In the genomic region with DNA sequence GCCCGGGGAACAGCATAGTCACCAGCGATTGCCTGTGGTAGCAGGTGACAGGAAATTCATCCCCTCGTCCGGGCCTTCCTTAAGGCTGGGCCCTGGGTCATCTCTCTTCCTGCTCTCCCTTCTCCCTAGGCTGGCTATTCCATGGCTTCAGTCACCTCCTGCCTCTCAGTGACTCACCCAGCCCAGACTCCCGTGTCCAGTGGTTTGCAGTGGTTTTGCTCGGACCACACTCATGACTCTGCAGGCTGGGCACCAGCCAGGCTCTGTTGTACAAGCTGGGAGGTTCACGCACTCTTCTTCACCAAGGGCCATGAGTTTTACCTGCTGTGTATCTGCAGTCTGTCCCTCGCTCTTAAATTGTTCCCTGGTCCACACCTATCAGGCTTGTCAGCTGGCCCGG, we compare ENCODE assay signal across 21 mouse cellular contexts.
"Had no signal": no experiment of that assay in that cellular context is flagged by ENCODE, and none has a peak within 500 bp of the region (broad histone marks: within the 10 kb centered on the region; RNA-seq: fewer than 3 reads in every experiment).

No protein-coding gene starts in this region.

- H3K9me3 ChIP-seq: limb, embryonic 10.5 days; limb, embryonic 13.5 days; liver, embryonic 12.5 days; liver, embryonic 15.5 days; lung, embryonic 15.5 days; megakaryocyte, embryonic 14.5 days; midbrain, embryonic 10.5 days; neural tube, embryonic 13.5 days had no signal

- H3K4me3 ChIP-seq: limb, embryonic 10.5 days; limb, embryonic 13.5 days; liver, embryonic 12.5 days; liver, embryonic 15.5 days; lung, embryonic 15.5 days; megakaryocyte, embryonic 14.5 days; midbrain, embryonic 10.5 days; neural tube, embryonic 13.5 days had no signal

- H3K27me3 ChIP-seq: limb, embryonic 13.5 days had no signal

- H3K4me2 ChIP-seq: limb, embryonic 13.5 days; liver, embryonic 12.5 days; liver, embryonic 15.5 days; lung, embryonic 15.5 days; neural tube, embryonic 13.5 days had no signal

- H3K9ac ChIP-seq: limb, embryonic 13.5 days; liver, embryonic 12.5 days; liver, embryonic 15.5 days; lung, embryonic 15.5 days; neural tube, embryonic 13.5 days had no signal

- ATAC-seq: liver, embryonic 12.5 days had no signal

- H3K27ac ChIP-seq: limb, embryonic 10.5 days; limb, embryonic 13.5 days; liver, embryonic 12.5 days; liver, embryonic 15.5 days; lung, embryonic 15.5 days; midbrain, embryonic 10.5 days; neural tube, embryonic 13.5 days had no signal

- DNase-seq: kidney, adult 9 months; kidney, postnatal 14 days; kidney, postnatal 4 days; liver; lung, adult 18-20 months; lung, postnatal 10 days; lung, postnatal 36 days; midbrain, embryonic 14.5 days; retina, postnatal 1 day; right cerebral cortex, postnatal 25 days; spleen, adult 18-20 months; thymus, adult 18-20 months; thymus, postnatal 36 days had no signal

- H3K36me3 ChIP-seq: limb, embryonic 10.5 days; liver, embryonic 12.5 days; liver, embryonic 15.5 days; lung, embryonic 15.5 days; midbrain, embryonic 10.5 days; neural tube, embryonic 13.5 days had no signal
